Mouse (Mus musculus): ENCODE data around the gene Rnf157.

Gene Rnf157

DNA sequence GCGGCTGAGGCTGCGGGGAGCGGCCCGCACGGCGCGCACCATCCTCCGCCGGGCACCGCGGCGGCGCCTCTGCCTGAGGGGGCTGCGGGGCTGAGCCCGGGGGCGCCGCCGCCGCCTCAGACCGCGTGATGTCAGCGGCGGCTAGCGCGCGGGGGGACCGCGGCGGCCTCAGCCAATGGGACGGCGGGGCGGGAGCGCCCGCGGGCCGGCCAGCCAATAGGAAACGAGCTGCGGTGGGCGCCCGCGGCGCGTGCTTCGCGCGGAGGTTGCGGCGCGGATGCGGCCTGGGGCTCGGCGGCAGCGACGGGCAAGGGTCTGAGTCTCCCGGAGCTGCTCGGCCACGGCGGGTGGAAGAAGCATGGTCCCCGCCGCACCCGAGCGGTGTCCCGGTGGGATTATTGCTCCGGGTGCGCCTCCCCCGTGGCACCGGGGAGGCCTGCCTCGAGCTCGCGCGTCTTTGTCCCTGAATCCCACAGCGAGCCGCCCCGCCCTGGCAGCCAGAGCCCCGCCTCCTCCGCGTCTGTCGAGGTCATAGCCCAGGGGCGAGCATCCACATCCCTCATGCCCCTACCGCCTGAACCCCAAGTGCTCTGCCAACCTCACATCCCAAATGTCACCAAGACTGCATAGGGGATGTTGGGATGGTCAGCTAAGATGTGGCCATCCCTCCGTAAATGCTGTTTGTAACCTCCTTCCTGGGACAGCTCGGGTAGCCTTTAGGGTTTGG lies at the start of gene Rnf157:
Gene Rnf157 (minus strand): TSS at position 129 of the 727 bp plus-strand sequence.
- DNase-seq (ENCODE audit: low read depth) = peak; percentile 87

DNA sequence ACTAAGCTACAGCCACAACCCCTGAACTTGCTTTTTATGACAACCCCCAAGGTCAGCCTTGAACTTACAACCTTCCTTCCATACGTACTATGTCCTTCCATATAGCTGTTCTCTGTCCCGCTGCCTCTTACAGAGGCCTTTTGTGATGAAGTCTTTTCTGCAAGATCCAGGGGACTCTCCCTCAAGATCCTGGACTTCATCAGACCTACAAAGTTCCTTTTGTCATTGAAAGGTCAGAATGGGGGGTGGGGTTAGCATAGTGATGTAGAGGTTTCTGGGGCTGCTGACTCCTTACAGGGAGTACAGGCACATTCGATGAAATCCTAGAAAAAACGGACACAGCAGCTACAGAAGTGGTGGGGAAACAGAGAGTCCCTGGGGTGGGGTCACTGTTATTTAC lies 47.0 kb upstream of the Rnf157 start:
- DNase-seq (ENCODE audit: low read depth) = no peak

DNA sequence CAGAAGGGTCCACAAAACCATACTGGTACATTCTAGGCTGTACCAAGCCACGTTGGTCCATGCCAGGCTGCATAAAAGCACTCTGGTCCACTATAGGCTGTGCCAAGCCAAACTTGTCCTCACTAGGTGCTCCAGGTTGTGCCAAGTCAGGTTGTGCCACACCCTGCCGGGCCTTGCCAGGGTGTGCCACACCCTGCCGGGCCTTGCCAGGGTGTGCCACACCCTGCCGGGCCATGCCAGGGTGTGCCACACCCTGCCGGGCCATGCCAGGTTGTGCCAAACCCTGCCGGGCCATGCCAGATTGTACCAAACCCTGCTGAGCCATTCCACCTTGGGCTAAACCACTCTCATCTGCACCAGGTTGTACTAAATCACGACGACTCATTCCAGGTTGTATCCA lies 43.4 kb upstream of the Rnf157 start:
- DNase-seq (ENCODE audit: low read depth) = no peak

- DNase-seq (ENCODE audit: low read depth) = no peak
Measured at GRCm38 (mm10) chr11:116453889-116454288, 41.1 kb upstream of the Rnf157 start.

DNA sequence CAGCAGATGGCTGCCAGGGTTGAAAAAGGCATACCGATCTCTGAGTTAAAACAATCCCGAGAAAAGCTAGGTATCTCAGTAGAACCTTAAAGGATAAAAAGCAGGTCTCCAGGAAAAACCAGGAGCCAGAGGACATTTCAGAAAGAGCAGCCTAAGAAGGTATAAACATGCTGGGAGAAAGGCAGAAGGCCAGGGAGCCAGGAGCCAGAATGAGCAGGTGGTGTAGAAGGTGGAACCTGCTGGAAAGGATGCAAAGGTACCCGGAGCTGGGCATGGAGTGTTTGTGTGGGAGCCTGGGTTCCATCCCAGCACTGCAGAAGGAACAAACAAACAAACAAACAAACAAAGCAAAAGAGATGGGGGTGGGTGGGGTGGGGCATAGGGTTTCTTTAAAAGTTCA lies 36.5 kb upstream of the Rnf157 start:
- DNase-seq (ENCODE audit: low read depth) = no peak

DNA sequence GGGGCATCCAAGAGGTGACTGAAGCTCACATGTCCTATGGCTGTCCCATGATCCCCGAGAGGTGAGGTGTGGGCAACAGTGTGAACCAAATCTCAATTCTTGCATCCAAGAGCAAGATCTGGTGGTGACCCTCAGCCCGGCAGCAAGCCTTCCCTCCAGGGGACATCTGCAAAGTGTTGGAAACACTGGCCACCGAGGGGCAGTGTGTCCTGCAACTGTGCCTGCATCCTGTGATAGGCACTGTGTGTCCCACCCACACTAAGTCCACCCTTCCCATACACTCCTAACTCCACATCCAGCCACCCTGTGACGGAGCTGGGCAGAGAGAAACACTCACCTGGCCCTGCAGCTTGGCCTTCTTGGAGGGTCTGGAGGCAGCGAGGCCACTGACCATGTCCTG lies 35.0 kb upstream of the Rnf157 start:
- no peak for DNase-seq (ENCODE audit: low read depth)

- no peak for DNase-seq (ENCODE audit: low read depth)
Measured at GRCm38 (mm10) chr11:116446308-116446887, 33.6 kb upstream of the Rnf157 start.

GRCm38 (mm10) chr11:116445596-116446307 lies 32.9 kb upstream of the Rnf157 start:
- DNase-seq (ENCODE audit: low read depth) = peak; percentile 95

GRCm38 (mm10) chr11:116443935-116444334 lies 31.1 kb upstream of the Rnf157 start:
- no peak for DNase-seq (ENCODE audit: low read depth)

GRCm38 (mm10) chr11:116443311-116443710 lies 30.5 kb upstream of the Rnf157 start:
- DNase-seq (ENCODE audit: low read depth) = no peak

DNA sequence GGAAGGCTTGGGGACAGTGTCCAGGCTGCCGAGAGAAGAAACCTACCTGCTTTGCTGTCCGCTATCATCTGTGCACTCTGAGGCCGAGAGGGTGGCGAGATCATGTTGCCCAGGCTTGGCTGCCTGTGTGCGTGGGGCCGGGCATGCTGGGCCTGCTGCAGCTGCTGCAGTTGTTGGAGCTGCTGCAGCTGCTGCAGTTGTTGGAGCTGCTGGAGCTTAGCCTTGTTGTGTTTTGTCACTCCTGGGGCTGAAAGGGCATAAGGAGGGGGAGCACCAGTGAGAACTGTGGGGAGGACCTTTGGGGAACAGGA lies 30.0 kb upstream of the Rnf157 start:
- DNase-seq (ENCODE audit: low read depth) = no peak

DNA sequence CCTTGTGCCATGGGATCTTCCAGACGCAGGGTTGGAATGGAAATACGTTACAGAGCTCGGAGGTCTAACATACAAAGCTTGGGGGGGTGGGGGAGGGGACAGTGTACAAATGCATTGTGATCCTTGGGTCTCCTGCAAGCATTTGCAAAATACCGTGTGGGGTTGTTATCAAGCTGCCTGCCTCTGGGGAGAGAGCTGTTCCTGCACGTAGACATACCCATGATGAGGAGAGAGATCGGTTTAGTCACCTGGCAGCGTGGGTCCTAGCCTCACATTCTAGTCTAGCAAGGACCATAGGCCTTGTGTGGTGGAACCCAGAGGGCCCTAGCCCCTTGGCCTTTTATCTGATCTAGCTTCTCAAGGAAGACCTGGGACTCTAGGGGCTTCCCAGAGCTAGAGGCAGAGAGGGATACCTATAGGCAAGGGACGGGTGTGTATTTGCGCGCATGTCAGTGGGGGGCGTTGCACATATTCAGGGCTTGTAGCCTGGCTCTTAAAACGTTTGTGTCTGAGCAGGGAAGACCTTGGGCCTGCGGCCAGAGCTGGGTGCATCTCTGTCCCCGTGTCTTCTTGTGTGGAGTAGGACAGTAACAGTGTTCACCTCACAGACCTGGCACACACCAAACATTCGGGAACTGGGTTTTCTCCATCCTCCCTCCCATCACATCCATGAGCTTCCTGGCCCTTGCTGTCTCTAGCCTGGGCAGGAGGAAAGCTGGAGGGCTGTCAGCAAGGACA lies 29.5 kb upstream of the Rnf157 start:
- DNase-seq (ENCODE audit: low read depth) = peak; percentile 36

- peak; percentile 51 for DNase-seq (ENCODE audit: low read depth)
Measured at GRCm38 (mm10) chr11:116440408-116441068, 27.7 kb upstream of the Rnf157 start.

DNA sequence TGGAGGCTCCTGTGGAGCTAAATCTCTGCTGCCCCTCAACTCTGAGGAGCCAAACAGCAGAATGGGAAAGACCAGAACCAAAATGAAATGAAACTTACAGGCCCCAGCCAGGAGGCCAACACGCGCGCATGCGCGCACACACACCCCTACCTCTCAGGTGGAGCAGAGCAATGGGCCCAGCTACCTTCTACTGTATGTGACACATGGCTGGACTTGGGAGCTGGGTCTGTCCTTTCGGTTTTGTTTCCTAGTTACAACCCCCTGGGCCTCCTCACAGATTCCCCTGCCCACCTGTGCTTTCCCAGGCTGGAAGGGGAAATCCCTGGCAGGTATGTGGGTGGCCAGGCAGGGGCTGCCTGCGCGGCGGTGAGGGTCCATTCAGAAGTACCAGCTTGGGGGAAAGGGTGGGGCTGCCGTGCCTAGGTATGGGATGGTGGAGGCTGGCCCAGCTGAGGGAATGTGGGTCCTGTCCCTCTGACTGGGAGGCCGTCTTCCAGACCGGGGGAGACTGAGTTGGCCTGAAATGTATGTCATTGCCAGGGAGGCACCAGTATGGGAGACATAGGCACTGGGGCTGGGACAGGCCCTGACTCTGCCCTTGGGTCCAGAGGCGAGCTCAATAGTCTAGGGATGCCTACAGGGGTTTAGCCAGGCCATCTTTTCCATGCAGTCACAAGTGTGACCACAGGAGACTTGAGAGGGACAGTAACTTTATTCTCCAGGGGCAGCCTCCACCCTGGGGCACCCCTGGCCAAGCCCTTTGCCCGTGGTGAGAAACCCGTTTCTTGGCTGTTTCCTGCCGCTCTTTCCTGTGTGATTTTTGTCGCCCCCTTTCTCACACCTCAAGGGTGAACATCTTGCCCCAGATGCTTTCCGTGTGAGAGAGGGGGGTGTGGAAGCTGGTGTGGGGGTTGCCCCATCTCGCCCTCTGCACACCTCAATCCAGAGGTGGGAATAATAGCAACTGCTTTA lies 26.7 kb upstream of the Rnf157 start:
- DNase-seq (ENCODE audit: low read depth) = peak; percentile 86

DNA sequence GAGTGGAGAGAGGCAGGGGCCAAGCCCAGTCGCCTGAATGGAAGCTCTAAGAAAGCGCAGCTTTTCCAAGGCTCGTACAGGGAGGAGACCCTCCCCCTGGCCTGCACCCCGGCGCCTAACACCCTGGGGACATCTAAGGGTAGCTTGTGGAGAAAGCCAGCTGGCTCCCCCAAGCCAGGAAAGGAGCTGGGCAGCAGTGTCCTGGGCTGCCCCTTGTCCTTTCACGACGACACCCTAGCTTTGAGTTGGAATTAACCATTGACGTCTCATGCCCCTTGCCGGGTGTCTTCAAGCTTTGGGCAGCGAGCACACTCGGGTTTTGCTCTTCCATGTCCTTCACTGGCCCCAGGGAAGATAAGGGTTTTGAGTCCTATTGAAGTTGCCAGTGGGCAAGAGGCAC lies 24.7 kb upstream of the Rnf157 start:
- DNase-seq (ENCODE audit: low read depth) = peak; percentile 37

DNA sequence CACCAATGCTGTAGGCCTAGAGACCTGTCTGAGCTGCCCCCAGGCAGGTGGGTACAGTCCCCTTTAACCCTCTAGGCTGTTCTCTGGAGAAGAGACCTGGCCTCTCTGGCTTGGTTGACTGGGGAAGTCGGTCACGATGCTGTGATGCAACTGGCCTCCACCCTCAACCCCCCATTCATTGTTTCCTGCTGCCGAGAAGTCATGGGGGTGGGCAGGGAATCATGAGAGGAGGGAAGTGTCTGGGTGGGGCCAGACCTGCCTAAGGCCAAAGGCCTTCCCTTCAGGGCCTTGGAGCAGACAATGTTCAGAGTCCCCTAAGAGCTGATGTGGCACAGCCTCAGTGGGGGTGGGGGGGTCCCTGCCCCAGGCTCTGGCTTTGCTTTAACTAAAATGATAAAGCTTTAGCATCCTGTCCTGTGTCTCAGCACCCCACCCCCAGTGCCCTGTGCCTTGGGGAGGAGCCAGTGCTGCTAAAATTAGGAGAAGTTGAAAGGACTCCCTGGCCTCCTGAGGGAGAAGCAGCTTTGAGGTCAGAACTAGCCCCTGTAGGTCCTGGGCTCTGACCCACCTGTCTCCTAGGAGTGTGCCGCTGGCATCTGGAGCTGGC lies 24.0 kb upstream of the Rnf157 start:
- peak; percentile 68 for DNase-seq (ENCODE audit: low read depth)

DNA sequence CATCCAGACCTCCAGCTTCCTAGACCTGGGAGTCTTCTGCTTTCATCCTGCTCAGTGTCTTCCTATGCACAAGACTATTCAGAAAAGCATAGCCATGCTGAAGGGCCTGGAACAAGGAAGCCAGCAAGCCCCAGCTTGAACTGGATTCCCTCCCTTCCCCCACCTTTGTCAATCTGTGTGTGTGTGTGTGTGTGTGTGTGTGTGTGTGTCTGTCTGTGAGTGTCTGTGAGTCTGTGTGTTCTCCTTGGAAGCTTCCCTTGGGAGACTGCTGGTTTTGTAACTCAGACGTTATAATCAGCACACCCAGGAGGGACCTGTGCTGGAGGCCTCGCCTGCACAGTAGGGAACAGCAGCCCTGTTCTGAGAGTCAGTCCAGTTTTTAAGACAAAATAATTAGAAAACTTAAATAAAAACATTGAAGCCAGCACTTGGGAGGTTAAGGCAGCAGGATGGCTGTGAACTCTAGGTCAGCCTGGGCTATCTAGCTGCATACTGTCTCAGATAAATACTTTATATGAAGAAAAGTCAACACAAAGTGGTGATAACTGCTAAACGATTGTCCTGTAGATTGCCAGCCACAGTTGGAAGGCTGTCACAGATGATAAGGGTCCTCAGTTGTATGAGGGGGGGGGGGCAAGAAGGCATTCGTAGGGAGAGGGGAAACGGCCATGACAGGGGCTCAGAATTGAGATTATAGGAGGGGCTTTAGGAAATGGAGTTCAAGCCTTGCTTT lies 23.3 kb upstream of the Rnf157 start:
- DNase-seq (ENCODE audit: low read depth) = peak; percentile 54

GRCm38 (mm10) chr11:116434967-116435752 lies 22.3 kb upstream of the Rnf157 start:
- peak; percentile 70 for DNase-seq (ENCODE audit: low read depth)
